Mouse (Mus musculus) hindbrain, embryonic 11.5 days (tissue): ENCODE data around the gene Acsf2. TPM values are rescaled to one million over a fixed set of nuclear protein-coding genes. Genes with fewer than 3 reads are reported as not detected.
A peak's percentile ranks its signal among the peaks of the same experiment; 100 is the strongest.

Source experiments
- ATAC-seq: fragments of 200-750 bp; cut with Nextera tagmentation; 2 replicates; pipeline ENCODE4 v1.8.0; 2017; ENCODE audit warnings: mild to moderate bottlenecking, moderate TSS enrichment, moderate library complexity; ENCODE audit not compliant: low FRiP score
- DNase-seq: peaks from one replicate; pipeline ENCODE4 v3.0.0-alpha.2; 2015; ENCODE audit warnings: low spot score
- H3K27ac ChIP-seq: fragments of 300-500 bp; sonication (generic); 2 replicates; pipeline ENCODE4 v1.5.1; 2014; ENCODE audit warnings: mild to moderate bottlenecking, low read depth, low read length
- H3K27me3 ChIP-seq: fragments of 300-500 bp; sonication (generic); 2 replicates; pipeline ENCODE4 v1.6.1; 2014; ENCODE audit warnings: mild to moderate bottlenecking, low read length, moderate library complexity, mixed read lengths; ENCODE audit not compliant: control insufficient read depth, insufficient read depth
- H3K36me3 ChIP-seq: fragments of 300-500 bp; sonication (generic); 2 replicates; pipeline ENCODE4 v1.6.1; 2014; ENCODE audit warnings: mild to moderate bottlenecking, low read length, moderate library complexity, mixed read lengths; ENCODE audit not compliant: control insufficient read depth, insufficient read depth
- H3K4me1 ChIP-seq: fragments of 300-500 bp; sonication (generic); replicated peaks from 2 replicates; pipeline ENCODE4 v1.6.1; 2014; ENCODE audit warnings: low read length, mixed read lengths; ENCODE audit not compliant: control insufficient read depth, insufficient read depth
- H3K4me2 ChIP-seq: fragments of 300-500 bp; sonication (generic); replicated peaks from 2 replicates; pipeline ENCODE4 v1.6.1; 2014; ENCODE audit warnings: mild to moderate bottlenecking, low read depth, low read length
- H3K4me3 ChIP-seq: fragments of 300-500 bp; sonication (generic); 2 replicates; pipeline ENCODE4 v1.5.1; 2014; ENCODE audit warnings: low read depth, low read length
- H3K9ac ChIP-seq: fragments of 300-500 bp; sonication (generic); 2 replicates; pipeline ENCODE4 v1.6.1; 2014; ENCODE audit warnings: low read depth, low read length
- H3K9me3 ChIP-seq: fragments of 300-500 bp; sonication (generic); 2 replicates; pipeline ENCODE4 v1.6.1; 2016; ENCODE audit warnings: low read length; ENCODE audit not compliant: control insufficient read depth
- WGBS: fragments of 180-500 bp; shearing (Covaris S2); extraction: QIAGEN DNeasy Blood & Tissue Kit; methylation state at CpG from one replicate; pipeline ENCODE4 v1.1.7; 2014; 5-methylcytosine and 5-hydroxymethylcytosine counted together
- polyA plus RNA-seq: library from polyadenylated mRNA; unstranded; fragments of >200 nt; fragmentation: Nextera tagmentation; extraction: Ambion mirVana; gene quantifications from 2 replicates; pipeline ENCODE4 v1.2.1, GENCODE M21; 2014

Gene Acsf2
- polyA plus RNA-seq, 1 experiment from 2014 or later: 4.9 TPM

DNA sequence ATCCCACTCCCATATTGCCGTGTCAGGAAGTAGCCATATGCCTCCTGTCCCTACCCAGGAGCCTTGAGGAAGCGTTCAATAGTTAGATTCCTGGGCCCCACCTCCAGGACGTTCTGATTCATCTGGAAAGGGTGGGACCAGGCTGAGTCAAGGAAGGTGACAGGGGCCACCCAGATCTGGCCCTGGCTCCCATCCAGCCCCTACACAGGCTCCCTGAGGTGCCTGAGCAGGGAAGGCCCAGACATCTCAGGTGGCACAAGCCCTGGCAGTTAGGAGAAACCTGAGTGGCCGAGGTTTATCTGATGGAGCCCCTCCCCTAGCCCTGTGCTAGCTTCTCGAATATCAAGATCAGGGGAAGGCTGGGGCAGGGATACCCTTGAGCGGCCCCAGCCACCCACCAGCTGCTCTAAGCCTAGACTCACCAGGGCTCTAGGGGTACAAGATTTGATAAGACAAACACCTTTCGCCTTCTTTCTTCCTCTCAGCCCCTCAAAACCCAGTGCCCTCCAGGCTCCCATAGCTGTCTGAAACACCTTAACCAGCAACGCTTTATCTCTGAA, 62.9 kb downstream of the Acsf2 start:
- DNase-seq: no peak
- H3K36me3 ChIP-seq: no peaks in the 10 kb centered on the region
- ATAC-seq: no peak
- no peak overlapping the region for H3K4me3 ChIP-seq
- H3K9me3 ChIP-seq: no peaks in the 10 kb centered on the region
- H3K4me1 ChIP-seq: no peaks in the 10 kb centered on the region
- H3K27me3 ChIP-seq: no peaks in the 10 kb centered on the region
- H3K27ac ChIP-seq: no peak overlapping the region
- H3K4me2 ChIP-seq: no peak overlapping the region
- no peak overlapping the region for H3K9ac ChIP-seq
- WGBS: 58% methylated on average over 8 of the region's 8 CpGs

DNA sequence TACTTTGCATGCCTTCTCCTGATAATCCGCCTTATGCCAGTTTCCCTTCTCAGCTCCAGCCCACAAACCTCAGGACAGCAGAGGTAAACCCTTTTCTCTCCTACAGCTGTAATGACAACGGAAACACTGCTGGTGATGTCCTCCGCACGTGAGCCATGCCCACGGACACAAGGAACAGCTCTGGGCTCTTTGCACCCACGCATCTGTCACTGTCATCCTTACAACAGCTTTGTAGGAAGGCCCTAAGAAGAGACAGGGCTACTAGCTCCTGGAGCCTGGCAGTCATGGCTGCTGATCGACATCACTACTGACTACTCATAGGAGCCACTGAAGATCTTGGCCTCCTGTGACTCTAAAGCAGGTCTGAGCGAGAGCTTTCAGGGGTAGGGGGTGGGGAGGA, 68.5 kb downstream of the Acsf2 start:
- no peaks in the 10 kb centered on the region for H3K9me3 ChIP-seq
- H3K27ac ChIP-seq: no peak overlapping the region
- ATAC-seq (no peak), DNase-seq (no peak)
- no peak overlapping the region for H3K4me3 ChIP-seq
- no peaks in the 10 kb centered on the region for H3K27me3 ChIP-seq
- no peak overlapping the region for H3K4me2 ChIP-seq
- no peak overlapping the region for H3K9ac ChIP-seq
- WGBS: 74% methylated on average over 8 of the region's 8 CpGs
- no peaks in the 10 kb centered on the region for H3K4me1 ChIP-seq
- no peaks in the 10 kb centered on the region for H3K36me3 ChIP-seq

DNA sequence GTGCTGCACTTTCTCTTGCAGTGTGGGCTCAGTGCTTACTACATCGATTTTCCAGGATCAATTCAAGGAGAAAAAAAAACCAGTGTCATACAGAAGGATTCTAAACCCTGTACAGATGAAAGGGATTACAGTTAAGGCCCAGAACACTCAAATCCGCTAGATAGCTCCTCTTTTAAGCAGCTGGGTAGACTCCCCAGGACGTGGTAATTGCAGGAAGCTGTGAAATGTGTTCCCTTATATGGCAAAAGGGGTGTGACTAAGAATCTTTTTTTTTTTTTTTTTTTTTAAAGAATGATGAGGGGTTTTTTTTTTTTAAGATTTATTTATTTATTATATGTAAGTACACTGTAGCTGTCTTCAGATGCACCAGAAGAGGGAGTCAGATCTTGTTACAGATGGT, 72.8 kb downstream of the Acsf2 start:
- WGBS: 61% methylated on average over 3 of the region's 3 CpGs
- no peaks in the 10 kb centered on the region for H3K4me1 ChIP-seq
- no peak for DNase-seq
- no peak overlapping the region for H3K9ac ChIP-seq
- no peak overlapping the region for H3K27ac ChIP-seq
- no peaks in the 10 kb centered on the region for H3K27me3 ChIP-seq
- ATAC-seq: no peak
- H3K4me3 ChIP-seq: no peak overlapping the region
- no peak overlapping the region for H3K4me2 ChIP-seq
- no peaks in the 10 kb centered on the region for H3K36me3 ChIP-seq
- no peaks in the 10 kb centered on the region for H3K9me3 ChIP-seq

- Histone ChIP-seq H3K4me1 (no peaks in the 10 kb centered on the region), H3K36me3 (no peaks in the 10 kb centered on the region), H3K27ac (no peak overlapping the region), H3K4me3 (no peak overlapping the region), H3K9ac (no peak overlapping the region), H3K4me2 (no peak overlapping the region), H3K27me3 (no peaks in the 10 kb centered on the region), H3K9me3 (no peaks in the 10 kb centered on the region)
- 43% methylated on average over 9 of the region's 9 CpGs for WGBS
- peak; percentile 33 for DNase-seq
- no peak for ATAC-seq
These were observed 75.3 kb downstream of the Acsf2 start for GRCm38 (mm10) chr11:94526171-94526879.

DNA sequence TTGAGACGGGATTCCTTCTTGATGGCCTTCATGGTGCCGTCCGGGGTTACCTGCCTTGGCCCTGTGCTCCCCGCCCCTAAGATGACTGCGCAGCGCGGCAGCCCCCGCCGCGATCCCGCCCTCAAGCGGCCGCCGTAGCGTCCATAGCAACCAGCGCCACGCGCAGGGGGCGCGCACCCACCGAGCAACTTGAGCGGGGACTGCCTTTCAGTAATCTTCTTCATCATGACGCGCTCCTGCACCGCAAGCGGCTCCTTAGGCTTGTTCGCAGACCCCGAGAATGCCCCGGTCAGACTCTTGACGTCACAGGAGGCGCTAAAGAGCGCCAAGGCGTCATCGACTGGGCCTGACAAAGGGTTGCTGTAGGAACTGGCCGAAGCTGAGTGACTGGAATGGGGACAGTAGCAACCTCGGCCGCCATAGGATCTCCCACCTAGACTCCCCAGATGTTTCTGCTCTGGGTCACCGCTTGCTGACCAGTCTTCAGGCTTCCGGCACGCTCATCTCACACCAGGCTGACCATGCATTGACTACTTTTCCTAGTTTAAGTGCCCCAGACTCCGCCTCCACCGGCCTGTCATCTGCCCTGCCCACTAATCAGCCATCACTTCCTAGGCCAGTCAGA, 80.3 kb downstream of the Acsf2 start, which contains the start of gene Mycbpap:
Mycbpap (minus strand) TSS at position 524 of the 625 bp plus-strand sequence.
- Histone ChIP-seq H3K27ac (no peak within 1 kb of the TSS; the same call in 1 of the 2 replicates), H3K36me3 (no peaks in the 10 kb centered on the region), H3K9me3 (no peaks in the 10 kb centered on the region), H3K4me1 (no peaks in the 10 kb centered on the region), H3K4me2 (peak within 1 kb of the TSS; percentile 89), H3K9ac (peak within 1 kb of the TSS; percentile 61), H3K4me3 (peak within 1 kb of the TSS; percentile 52), H3K27me3 (no peaks in the 10 kb centered on the region)
- WGBS: under 1% methylated on average over 42 of the region's 42 CpGs
- ATAC-seq (peak; percentile 75), DNase-seq (peak; percentile 85)

GRCm38 (mm10) chr11:94513452-94513851, 88.2 kb downstream of the Acsf2 start:
- no peak overlapping the region for H3K9ac ChIP-seq
- no peak overlapping the region for H3K4me3 ChIP-seq
- H3K9me3 ChIP-seq: no peaks in the 10 kb centered on the region
- ATAC-seq (no peak), DNase-seq (no peak)
- 69% methylated on average over 9 of the region's 9 CpGs for WGBS
- no peaks in the 10 kb centered on the region for H3K4me1 ChIP-seq
- H3K27ac ChIP-seq: no peak overlapping the region
- H3K27me3 ChIP-seq: no peaks in the 10 kb centered on the region
- H3K4me2 ChIP-seq: no peak overlapping the region
- no peaks in the 10 kb centered on the region for H3K36me3 ChIP-seq

DNA sequence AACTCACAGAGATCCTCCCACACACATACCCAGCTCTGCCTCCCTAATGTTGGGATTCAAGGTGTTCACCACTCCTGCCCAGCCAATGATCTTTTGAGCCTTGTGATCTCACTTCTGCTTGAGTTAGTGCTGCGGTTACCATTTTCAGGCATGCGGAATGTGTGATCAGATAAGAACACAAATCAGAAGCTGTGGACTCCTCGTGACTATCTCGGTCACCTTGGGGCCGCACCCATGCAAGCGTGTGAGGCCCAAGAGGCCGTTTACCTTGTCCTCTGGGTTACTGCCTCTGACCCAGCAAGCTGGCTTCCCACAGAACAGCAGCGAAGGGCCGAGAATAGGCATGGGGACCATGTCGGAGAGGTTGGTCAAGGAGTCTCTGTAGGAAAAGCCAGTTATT, 92.7 kb downstream of the Acsf2 start:
- Histone ChIP-seq H3K4me3 (no peak overlapping the region), H3K27ac (no peak overlapping the region), H3K36me3 (no peaks in the 10 kb centered on the region), H3K9me3 (no peaks in the 10 kb centered on the region), H3K9ac (no peak overlapping the region), H3K27me3 (no peaks in the 10 kb centered on the region), H3K4me2 (no peak overlapping the region), H3K4me1 (no peaks in the 10 kb centered on the region)
- DNase-seq (no peak), ATAC-seq (no peak)
- 96% methylated on average over 10 of the region's 10 CpGs for WGBS
